Mouse (Mus musculus): ENCODE measurements around the gene Drap1. TPM values are rescaled to one million over a fixed set of nuclear protein-coding genes. Genes with fewer than 3 reads are reported as not detected.

Gene Drap1
- polyA plus RNA-seq, 1 experiment from 2014 or later, result 191 TPM

DNA sequence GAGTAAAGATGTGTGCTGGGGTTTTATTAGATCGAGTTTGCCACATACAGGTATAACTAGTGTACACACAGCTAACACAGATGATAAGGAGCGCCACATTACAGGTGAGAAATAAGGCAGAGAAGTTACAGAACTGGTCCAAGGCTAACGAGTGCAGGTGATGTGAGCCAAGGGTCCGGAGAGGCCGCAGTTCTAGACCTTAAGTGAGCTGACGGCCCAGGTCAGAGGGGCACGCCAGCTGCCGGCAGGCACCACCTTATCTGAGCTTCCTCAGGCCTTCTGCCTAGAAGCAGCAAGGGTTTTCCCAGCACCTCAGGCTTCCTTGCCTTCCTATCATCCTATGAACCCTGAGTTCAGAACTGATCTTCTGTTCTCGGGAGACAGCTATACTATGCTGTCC, 5.1 kb downstream of the Drap1 start:
- no peak for ATAC-seq (ENCODE audit: low read depth)
- no peaks in the 10 kb centered on the region for H3K27me3 ChIP-seq (replicated peaks; ENCODE audit: control insufficient read depth, insufficient read depth, low read length)
- no peak overlapping the region for H3K9ac ChIP-seq (ENCODE audit: low read depth, low read length)
- H3K36me3 ChIP-seq (ENCODE audit: control insufficient read depth, insufficient read depth, low read length), result peaks cover 29% of the 10 kb centered on the region
- no peak overlapping the region for H3K4me3 ChIP-seq (ENCODE audit: low read depth, low read length)
- H3K4me2 ChIP-seq (ENCODE audit: low read depth, low read length), result no peak overlapping the region
- H3K4me1 ChIP-seq (ENCODE audit: control insufficient read depth, insufficient read depth, low read length), result peaks cover 5% of the 10 kb centered on the region; the same call in 1 of the 2 replicates
- 91% methylated on average over 9 of the region's 9 CpGs for WGBS
- H3K9me3 ChIP-seq (ENCODE audit: control insufficient read depth, low read length), result no peaks in the 10 kb centered on the region
- DNase-seq (ENCODE audit: low spot score), result no peak
- no peak overlapping the region for H3K27ac ChIP-seq (replicated peaks; ENCODE audit: low read depth, low read length)

DNA sequence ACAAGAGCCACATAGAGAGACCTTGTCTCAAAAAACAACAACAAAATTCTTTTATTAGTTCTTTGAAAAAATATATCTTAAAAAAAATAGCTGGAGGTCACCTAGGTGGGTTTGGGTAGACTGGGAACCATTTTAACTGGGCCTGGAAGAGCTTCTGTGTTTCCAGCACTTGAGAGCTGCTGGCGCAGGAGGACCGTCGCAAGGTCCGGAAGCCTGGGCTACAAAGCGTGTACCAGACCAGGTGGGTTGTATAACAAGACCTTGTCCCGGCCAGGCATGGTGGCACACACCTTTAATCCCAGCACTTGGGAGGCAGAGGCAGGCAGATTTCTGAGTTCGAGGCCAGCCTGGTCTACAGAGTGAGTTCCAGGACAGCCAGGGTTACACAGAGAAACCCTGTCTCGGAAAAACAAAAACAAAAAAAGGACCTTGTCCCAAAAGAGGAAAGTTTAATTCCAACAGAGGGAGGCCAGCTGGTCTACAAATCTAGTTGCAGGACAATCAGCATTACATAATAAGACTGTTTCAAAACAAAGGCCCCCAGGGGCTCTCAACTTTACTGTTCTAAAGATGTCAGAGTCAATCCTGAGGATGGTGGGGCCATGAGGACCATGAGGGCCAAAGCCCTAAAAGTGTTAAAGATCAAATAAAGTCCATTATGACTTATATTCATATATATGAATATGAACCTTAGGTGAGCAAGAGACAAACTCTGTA, 5.9 kb downstream of the Drap1 start:
- peaks cover 5% of the 10 kb centered on the region; the same call in 1 of the 2 replicates for H3K4me1 ChIP-seq (ENCODE audit: control insufficient read depth, insufficient read depth, low read length)
- H3K9me3 ChIP-seq (ENCODE audit: control insufficient read depth, low read length), result no peaks in the 10 kb centered on the region
- H3K4me2 ChIP-seq (ENCODE audit: low read depth, low read length), result no peak overlapping the region
- H3K9ac ChIP-seq (ENCODE audit: low read depth, low read length), result no peak overlapping the region
- 88% methylated on average over 8 of the region's 8 CpGs for WGBS
- peaks cover 29% of the 10 kb centered on the region for H3K36me3 ChIP-seq (ENCODE audit: control insufficient read depth, insufficient read depth, low read length)
- H3K4me3 ChIP-seq (ENCODE audit: low read depth, low read length), result no peak overlapping the region
- DNase-seq (ENCODE audit: low spot score) (no peak), ATAC-seq (ENCODE audit: low read depth) (no peak)
- H3K27ac ChIP-seq (replicated peaks; ENCODE audit: low read depth, low read length), result no peak overlapping the region
- H3K27me3 ChIP-seq (replicated peaks; ENCODE audit: control insufficient read depth, insufficient read depth, low read length), result no peaks in the 10 kb centered on the region

DNA sequence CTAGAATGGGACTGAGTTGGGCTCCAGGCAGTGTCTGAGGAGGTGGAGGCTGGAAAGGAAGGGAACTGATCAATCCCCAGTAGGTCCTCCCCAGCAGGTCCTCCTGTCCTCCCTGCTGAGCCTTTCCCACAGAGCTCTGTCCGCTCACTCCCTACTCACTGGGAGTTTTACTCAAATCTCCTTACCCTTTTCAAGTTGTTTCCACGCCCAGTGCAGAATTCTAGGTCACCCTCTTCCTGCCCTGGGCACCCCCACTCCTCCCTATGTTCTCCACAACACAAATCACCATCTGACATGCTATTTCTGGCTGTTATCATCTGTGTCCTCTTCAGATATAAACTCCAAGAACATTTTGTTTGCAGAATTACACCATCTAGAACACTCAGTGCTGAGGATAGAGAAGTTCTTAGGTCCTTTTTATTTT, 10.2 kb downstream of the Drap1 start:
- DNase-seq (ENCODE audit: low spot score), result no peak
- 51% methylated on average over 2 of the region's 2 CpGs for WGBS
- Histone ChIP-seq H3K4me2 (ENCODE audit: low read depth, low read length) (no peak overlapping the region), H3K27ac (replicated peaks; ENCODE audit: low read depth, low read length) (no peak overlapping the region), H3K9ac (ENCODE audit: low read depth, low read length) (no peak overlapping the region), H3K36me3 (ENCODE audit: control insufficient read depth, insufficient read depth, low read length) (no peaks in the 10 kb centered on the region; the same call in 1 of the 2 replicates), H3K9me3 (ENCODE audit: control insufficient read depth, low read length) (no peaks in the 10 kb centered on the region), H3K4me1 (ENCODE audit: control insufficient read depth, insufficient read depth, low read length) (no peaks in the 10 kb centered on the region), H3K4me3 (ENCODE audit: low read depth, low read length) (no peak overlapping the region), H3K27me3 (replicated peaks; ENCODE audit: control insufficient read depth, insufficient read depth, low read length) (no peaks in the 10 kb centered on the region)
- no peak for ATAC-seq (ENCODE audit: low read depth)

DNA sequence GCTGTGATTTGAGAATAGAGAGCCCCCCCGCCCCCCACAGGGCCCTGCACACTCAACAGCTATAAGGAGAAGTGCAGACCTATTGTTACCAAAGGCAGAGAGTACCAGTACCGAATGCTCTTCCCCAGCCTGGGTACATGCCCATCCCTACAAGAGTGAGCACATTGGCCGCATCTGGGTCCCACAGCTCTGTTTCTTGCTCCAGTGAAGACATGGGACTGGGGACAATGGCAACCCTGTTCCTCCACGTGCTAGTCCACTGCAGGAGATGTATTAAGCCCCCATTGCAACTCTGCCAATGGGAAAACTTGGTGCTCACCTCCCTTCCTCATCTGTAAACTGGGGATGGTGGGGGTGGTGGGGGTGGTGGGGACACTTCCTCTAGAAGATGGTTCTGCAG, 10.9 kb downstream of the Drap1 start:
- 64% methylated on average over 4 of the region's 4 CpGs for WGBS
- Histone ChIP-seq H3K36me3 (ENCODE audit: control insufficient read depth, insufficient read depth, low read length) (no peaks in the 10 kb centered on the region), H3K9me3 (ENCODE audit: control insufficient read depth, low read length) (no peaks in the 10 kb centered on the region), H3K9ac (ENCODE audit: low read depth, low read length) (no peak overlapping the region), H3K27ac (replicated peaks; ENCODE audit: low read depth, low read length) (no peak overlapping the region), H3K27me3 (replicated peaks; ENCODE audit: control insufficient read depth, insufficient read depth, low read length) (no peaks in the 10 kb centered on the region), H3K4me3 (ENCODE audit: low read depth, low read length) (no peak overlapping the region), H3K4me1 (ENCODE audit: control insufficient read depth, insufficient read depth, low read length) (no peaks in the 10 kb centered on the region), H3K4me2 (ENCODE audit: low read depth, low read length) (no peak overlapping the region)
- no peak for ATAC-seq (ENCODE audit: low read depth)
- DNase-seq (ENCODE audit: low spot score), result no peak

DNA sequence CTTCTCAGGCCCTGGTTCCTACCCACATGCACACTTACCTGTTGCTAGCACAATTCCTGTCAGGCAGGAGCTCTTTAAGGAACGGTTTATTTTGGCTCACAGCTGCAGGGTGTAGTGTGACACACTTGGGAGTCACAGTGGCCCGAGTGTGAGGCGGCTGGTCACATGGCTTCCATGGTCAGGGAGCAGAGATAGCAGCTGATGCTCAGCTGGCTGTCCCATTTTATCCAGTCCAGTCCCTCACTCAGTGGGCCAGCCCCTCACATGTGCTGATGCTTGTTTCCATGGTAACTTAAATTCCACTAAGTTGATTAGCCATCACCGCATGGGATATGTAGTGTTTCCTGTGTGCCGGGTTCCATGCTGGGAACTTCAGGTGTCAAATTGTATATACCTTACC, 12.8 kb downstream of the Drap1 start:
- Histone ChIP-seq H3K9me3 (ENCODE audit: control insufficient read depth, low read length) (no peaks in the 10 kb centered on the region), H3K9ac (ENCODE audit: low read depth, low read length) (no peak overlapping the region), H3K4me2 (ENCODE audit: low read depth, low read length) (no peak overlapping the region), H3K27ac (replicated peaks; ENCODE audit: low read depth, low read length) (no peak overlapping the region), H3K4me1 (ENCODE audit: control insufficient read depth, insufficient read depth, low read length) (peaks cover 10% of the 10 kb centered on the region; the same call in 1 of the 2 replicates), H3K36me3 (ENCODE audit: control insufficient read depth, insufficient read depth, low read length) (no peaks in the 10 kb centered on the region), H3K27me3 (replicated peaks; ENCODE audit: control insufficient read depth, insufficient read depth, low read length) (no peaks in the 10 kb centered on the region), H3K4me3 (ENCODE audit: low read depth, low read length) (no peak overlapping the region)
- ATAC-seq (ENCODE audit: low read depth), result no peak
- WGBS, result 46% methylated on average over 5 of the region's 5 CpGs
- no peak for DNase-seq (ENCODE audit: low spot score)

DNA sequence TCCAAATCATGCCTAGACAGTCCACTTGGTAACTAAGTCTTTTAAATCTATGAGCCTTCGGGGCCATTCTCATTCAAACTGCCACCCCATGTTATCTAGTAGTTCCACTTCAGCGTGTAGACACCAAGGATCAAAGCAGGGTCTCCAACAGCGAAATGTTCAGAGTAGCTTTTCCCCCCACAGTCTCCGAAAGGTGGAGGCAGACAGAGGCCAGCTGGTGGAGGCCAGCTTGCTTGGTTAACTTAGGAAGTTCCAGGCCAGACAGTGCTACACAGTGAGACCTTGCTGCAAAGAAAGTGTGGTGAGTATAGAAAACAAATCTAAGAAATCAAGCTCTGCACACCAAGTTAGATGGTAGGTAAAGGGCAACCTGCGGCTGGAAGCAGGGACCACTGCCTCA, 14.1 kb downstream of the Drap1 start:
- no peak overlapping the region for H3K4me2 ChIP-seq (ENCODE audit: low read depth, low read length)
- WGBS, result 91% methylated on average over 5 of the region's 5 CpGs

DNA sequence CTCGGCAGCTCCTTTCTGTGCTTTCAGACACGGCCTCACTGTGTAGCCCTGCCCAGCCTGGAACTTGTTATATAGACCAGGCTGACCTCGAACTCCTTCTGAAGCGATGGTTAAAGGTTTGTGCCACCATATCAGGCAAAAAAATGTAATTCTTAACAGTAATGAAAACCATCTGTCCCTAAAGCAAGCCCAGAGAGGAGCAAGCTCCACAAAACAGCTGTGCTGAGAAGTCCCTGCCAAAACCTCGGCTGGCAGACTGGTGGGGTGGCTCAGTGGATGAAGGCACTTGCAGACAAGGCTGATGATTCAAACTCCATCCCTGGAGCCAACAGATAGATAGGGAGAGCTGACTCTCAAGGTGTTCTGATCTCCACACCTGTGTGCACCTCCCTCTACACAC, 15.7 kb downstream of the Drap1 start:
- Histone ChIP-seq H3K4me1 (ENCODE audit: control insufficient read depth, insufficient read depth, low read length) (peaks cover 13% of the 10 kb centered on the region), H3K36me3 (ENCODE audit: control insufficient read depth, insufficient read depth, low read length) (no peaks in the 10 kb centered on the region), H3K27me3 (replicated peaks; ENCODE audit: control insufficient read depth, insufficient read depth, low read length) (no peaks in the 10 kb centered on the region), H3K4me3 (ENCODE audit: low read depth, low read length) (no peak overlapping the region), H3K9ac (ENCODE audit: low read depth, low read length) (no peak overlapping the region), H3K9me3 (ENCODE audit: control insufficient read depth, low read length) (no peaks in the 10 kb centered on the region), H3K27ac (replicated peaks; ENCODE audit: low read depth, low read length) (no peak overlapping the region), H3K4me2 (ENCODE audit: low read depth, low read length) (no peak overlapping the region)
- ATAC-seq (ENCODE audit: low read depth) (no peak), DNase-seq (ENCODE audit: low spot score) (peak; percentile 40)
- 37% methylated on average over 5 of the region's 5 CpGs for WGBS

More for the DNA sequence above, 14.1 kb downstream of the Drap1 start:
- Histone ChIP-seq H3K4me1 (ENCODE audit: control insufficient read depth, insufficient read depth, low read length) (peaks cover 12% of the 10 kb centered on the region), H3K27ac (replicated peaks; ENCODE audit: low read depth, low read length) (no peak overlapping the region), H3K36me3 (ENCODE audit: control insufficient read depth, insufficient read depth, low read length) (no peaks in the 10 kb centered on the region), H3K9ac (ENCODE audit: low read depth, low read length) (no peak overlapping the region), H3K27me3 (replicated peaks; ENCODE audit: control insufficient read depth, insufficient read depth, low read length) (no peaks in the 10 kb centered on the region), H3K9me3 (ENCODE audit: control insufficient read depth, low read length) (no peaks in the 10 kb centered on the region), H3K4me3 (ENCODE audit: low read depth, low read length) (no peak overlapping the region)
- no peak for DNase-seq (ENCODE audit: low spot score)
- no peak for ATAC-seq (ENCODE audit: low read depth)

DNA sequence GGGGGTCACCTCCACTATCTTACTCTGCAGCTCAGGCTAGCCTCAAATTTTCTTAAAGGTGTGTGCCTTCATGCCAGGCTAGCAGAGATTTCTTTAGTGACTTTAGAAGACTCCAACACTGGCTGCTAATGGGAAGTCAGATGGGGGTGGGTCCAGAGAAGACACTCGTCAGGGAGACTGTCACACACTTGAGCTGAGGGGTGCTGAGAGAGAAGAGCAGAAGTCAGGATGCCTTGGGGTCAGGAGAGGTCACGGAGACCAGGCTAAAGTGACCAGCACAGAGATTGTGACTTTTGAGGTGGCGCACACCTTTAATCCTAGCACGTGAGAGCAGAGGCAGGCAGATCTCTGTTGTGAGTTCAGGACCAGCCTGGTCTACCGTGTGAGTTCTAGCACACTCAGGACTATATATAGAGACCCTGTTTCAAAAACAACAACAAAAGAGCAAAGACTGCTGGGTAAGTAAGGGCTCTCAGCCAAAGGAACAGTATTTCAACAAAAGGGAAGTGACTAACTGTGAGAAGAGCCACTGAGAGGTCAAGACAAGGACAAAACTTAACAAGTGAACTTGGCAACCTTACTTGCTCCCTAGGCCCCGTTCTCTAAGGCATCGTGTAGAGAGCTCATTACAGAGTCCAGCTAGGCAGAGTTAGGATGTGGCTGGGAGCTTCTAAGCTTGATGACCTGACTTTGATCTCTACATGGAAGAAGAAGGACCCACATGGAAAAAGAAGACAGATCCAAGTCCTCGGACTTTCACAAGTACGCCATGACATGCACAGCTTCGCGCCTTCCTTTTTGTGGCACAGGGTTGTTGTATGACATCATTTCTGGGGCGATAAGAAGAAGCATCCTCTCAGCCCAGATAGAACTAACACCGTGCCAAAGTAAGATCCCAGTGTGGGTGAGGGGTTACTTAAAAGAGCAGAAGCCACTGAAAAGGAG, 16.4 kb downstream of the Drap1 start:
- Histone ChIP-seq H3K9ac (ENCODE audit: low read depth, low read length) (no peak overlapping the region), H3K4me1 (ENCODE audit: control insufficient read depth, insufficient read depth, low read length) (peaks cover 13% of the 10 kb centered on the region), H3K9me3 (ENCODE audit: control insufficient read depth, low read length) (no peaks in the 10 kb centered on the region), H3K4me2 (ENCODE audit: low read depth, low read length) (peak overlapping the region; percentile 81), H3K4me3 (ENCODE audit: low read depth, low read length) (peak overlapping the region; percentile 64; the same call in 1 of the 2 replicates), H3K27me3 (replicated peaks; ENCODE audit: control insufficient read depth, insufficient read depth, low read length) (no peaks in the 10 kb centered on the region), H3K27ac (replicated peaks; ENCODE audit: low read depth, low read length) (no peak overlapping the region), H3K36me3 (ENCODE audit: control insufficient read depth, insufficient read depth, low read length) (no peaks in the 10 kb centered on the region)
- no peak for ATAC-seq (ENCODE audit: low read depth)
- WGBS, result 88% methylated on average over 13 of the region's 13 CpGs
- DNase-seq (ENCODE audit: low spot score), result no peak
